Mouse (Mus musculus) embryonic fibroblast, embryonic 13.5 days (primary cell): Measurements from ENCODE around the gene Sec24a. TPM values are rescaled to one million over a fixed set of nuclear protein-coding genes. Genes with fewer than 3 reads are reported as not detected.
A peak's percentile ranks its signal among the peaks of the same experiment; 100 is the strongest.
"Not testable (repeated sequence)": the region's sequence is repeated elsewhere in the genome, so short reads cannot be mapped to it uniquely, and the experiment has no call there.

Experiments used
- H3K27ac ChIP-seq: 2 replicates; pipeline ENCODE4 v1.5.1; 2012; ENCODE audit warnings: low read length, control low read depth, inconsistent platforms; ENCODE audit not compliant: insufficient read depth
- H3K4me1 ChIP-seq: 2 replicates; pipeline ENCODE4 v1.6.1; 2011; ENCODE audit warnings: low read length; ENCODE audit not compliant: control insufficient read depth, insufficient read depth
- H3K4me3 ChIP-seq: 2 replicates; pipeline ENCODE4 v1.5.1; 2011; ENCODE audit warnings: mild to moderate bottlenecking, control low read depth, low read length; ENCODE audit not compliant: insufficient read depth
- CTCF ChIP-seq: IDR thresholded peaks from 2 replicates; pipeline ENCODE4 v1.5.1; 2011; ENCODE audit warnings: mild to moderate bottlenecking, control low read depth, low read length, moderate library complexity, borderline replicate concordance; ENCODE audit not compliant: insufficient read depth
- POLR2A ChIP-seq: IDR thresholded peaks from 2 replicates; pipeline ENCODE4 v1.6.1; 2011; ENCODE audit warnings: low read depth, mild to moderate bottlenecking, control low read depth, low read length, moderate library complexity
- polyA plus RNA-seq: library from polyadenylated mRNA; stranded (reverse); fragments of >200 nt; gene quantifications from 2 replicates; pipeline ENCODE4 v1.2.4, GENCODE M21; 2011; ENCODE audit warnings: low read depth; ENCODE audit not compliant: missing spikeins, insufficient read length

The Sec24a gene
- 42.0 and 46.5 TPM in 2 replicates for polyA plus RNA-seq

DNA sequence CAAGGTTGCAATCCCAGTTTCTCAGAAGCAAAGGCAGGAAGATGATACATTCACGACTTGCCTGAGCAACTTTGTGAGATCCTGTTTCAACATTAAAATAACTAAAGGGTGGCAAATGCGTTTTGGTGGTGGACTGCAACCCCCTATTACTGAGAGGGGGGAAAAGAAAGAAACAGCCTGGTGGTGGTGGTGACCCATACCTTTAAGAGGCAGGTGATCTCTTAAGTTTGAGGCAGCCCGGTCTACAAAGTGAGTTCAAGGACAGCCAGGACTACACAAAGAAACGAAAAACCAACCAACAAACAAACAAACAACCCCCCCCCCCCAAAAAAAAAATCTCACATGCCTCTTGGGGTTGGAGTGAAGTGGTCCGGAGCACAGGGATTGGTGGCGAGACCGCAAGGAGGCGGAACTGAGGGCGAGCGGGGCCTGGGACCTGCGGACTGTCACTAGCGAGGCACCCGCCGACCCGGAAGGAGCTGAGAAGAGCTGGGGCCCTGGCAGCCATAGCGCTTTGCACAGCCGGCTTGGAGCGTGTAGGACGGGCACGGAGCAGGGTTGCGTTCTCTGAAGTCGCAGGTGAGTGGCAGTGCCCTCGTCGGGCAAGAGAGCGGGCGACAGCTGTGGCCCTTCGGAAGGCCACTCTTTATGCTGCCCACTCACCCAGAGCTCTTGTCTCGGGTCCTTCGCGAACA, at the start of gene Sec24a, which contains the start of gene Sar1b:
Sec24a (minus strand) TSS at position 422 of the 695 bp plus-strand sequence.
Sar1b (plus strand) TSS at position 475 of the 695 bp plus-strand sequence.
- Histone ChIP-seq H3K4me3 (peak within 1 kb of the TSS; percentile 88), H3K4me1 (peaks cover 9% of the 10 kb centered on the region; the same call in 1 of the 2 replicates), H3K27ac (no peak within 1 kb of the TSS)
- peak; percentile 86 for TF ChIP-seq POLR2A
- no peak for TF ChIP-seq CTCF

DNA sequence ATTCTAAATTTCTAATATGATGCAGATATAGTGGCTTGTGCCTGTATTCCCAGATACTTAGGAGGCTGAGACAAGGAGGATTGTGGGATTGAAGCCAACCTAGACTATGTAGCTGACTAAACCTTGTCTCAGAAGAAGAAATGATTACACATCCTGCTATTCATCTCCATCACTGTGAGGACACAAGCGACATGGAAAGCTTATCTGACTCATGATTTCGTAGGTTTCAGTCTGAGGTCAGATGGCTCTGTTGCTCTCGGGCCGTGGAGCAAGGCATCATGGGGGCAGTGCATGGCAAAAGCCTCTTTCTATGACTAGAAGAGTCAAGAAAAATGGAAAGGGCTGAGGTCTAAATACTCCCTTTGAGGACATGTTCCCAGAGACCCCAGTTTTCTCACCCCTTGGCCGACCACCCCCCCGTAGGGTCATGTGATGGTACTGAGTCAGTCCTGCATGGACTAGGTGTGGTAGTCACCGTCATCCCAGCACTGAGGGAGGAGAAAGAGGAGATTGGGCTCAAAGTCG, 48.6 kb upstream of the Sec24a start:
- no peaks in the 10 kb centered on the region for H3K4me1 ChIP-seq
- H3K4me3 ChIP-seq = no peak overlapping the region
- TF ChIP-seq CTCF = no peak
- TF ChIP-seq POLR2A = no peak
- no peak overlapping the region for H3K27ac ChIP-seq

GRCm38 (mm10) chr11:51811230-51811629, 47.8 kb upstream of the Sec24a start:
- no peak for TF ChIP-seq POLR2A
- TF ChIP-seq CTCF = peak; percentile 29; the same call in 1 of the 2 replicates
- H3K27ac ChIP-seq = no peak overlapping the region
- no peak overlapping the region for H3K4me3 ChIP-seq
- no peaks in the 10 kb centered on the region for H3K4me1 ChIP-seq

- Histone ChIP-seq H3K27ac (no peak overlapping the region), H3K4me3 (no peak overlapping the region), H3K4me1 (no peaks in the 10 kb centered on the region)
- TF ChIP-seq CTCF (no peak), POLR2A (no peak)
These were observed 46.3 kb upstream of the Sec24a start for GRCm38 (mm10) chr11:51809632-51810224.

- TF ChIP-seq POLR2A (no peak), CTCF (no peak)
- H3K4me3 ChIP-seq = no peak overlapping the region
- no peaks in the 10 kb centered on the region for H3K4me1 ChIP-seq
- H3K27ac ChIP-seq = no peak overlapping the region
These were observed 43.9 kb upstream of the Sec24a start for GRCm38 (mm10) chr11:51807108-51807879.

- H3K4me3 ChIP-seq = peak overlapping the region; percentile 34; the same call in 1 of the 2 replicates
- H3K27ac ChIP-seq = no peak overlapping the region
- H3K4me1 ChIP-seq = no peaks in the 10 kb centered on the region
- TF ChIP-seq CTCF (no peak), POLR2A (peak; percentile 86)
These were observed 42.0 kb upstream of the Sec24a start for GRCm38 (mm10) chr11:51805221-51805981.

DNA sequence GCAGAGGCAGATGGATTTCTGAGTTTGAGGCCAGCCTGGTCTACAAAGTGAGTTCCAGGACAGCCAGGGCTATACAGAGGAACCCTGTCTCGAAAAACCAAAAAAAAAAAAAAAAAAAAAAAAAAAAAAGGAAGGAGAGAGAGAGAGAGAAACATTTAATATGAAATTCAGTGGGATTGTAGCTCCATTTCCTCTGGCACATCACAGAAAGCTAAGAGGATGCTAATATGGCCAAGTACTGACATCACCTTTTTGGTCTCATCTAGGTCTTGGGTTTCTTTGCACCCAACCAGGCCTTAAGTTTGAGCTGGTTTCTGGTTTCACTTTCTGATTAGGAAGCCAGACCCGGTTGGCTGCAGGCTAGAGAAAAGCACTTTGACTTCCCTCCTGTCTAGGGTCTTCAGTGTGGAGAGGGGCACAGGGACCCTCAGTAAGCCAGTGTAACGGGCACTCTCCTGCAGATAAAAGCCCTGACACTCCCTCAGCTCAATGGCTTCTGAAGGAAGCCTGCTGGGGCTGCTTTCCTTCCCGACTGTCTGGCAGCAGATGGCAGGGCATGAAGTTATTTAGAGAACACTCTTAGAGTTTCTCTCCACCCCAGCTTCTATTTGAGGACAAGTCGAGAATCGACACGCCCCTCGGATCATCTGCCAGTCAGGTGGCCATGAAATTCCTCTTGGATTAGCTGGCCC, 37.3 kb upstream of the Sec24a start:
- Histone ChIP-seq H3K27ac (no peak overlapping the region), H3K4me1 (no peaks in the 10 kb centered on the region), H3K4me3 (no peak overlapping the region)
- TF ChIP-seq POLR2A (no peak), CTCF (no peak)

DNA sequence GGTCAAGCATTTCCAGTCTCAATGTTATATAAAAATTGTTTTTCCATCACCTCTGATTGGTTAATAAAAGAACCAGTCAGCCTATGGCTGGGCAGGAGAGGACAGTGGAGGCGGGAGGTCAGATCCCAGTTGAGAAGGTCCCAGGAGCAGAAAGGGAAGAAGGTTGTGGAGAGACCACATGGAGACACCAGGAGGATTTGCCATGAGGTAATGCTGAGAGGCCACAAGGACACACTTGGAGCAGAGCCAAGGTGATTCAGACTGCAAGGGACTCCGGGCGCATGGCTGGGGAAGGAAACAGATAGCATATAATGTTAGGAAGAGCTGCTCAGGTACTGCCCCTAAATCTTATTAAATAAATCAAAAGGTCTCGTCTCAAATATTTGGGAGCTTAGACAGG, 32.8 kb upstream of the Sec24a start:
- Histone ChIP-seq H3K4me3 (no peak overlapping the region), H3K27ac (no peak overlapping the region), H3K4me1 (no peaks in the 10 kb centered on the region)
- TF ChIP-seq POLR2A (no peak), CTCF (no peak)

DNA sequence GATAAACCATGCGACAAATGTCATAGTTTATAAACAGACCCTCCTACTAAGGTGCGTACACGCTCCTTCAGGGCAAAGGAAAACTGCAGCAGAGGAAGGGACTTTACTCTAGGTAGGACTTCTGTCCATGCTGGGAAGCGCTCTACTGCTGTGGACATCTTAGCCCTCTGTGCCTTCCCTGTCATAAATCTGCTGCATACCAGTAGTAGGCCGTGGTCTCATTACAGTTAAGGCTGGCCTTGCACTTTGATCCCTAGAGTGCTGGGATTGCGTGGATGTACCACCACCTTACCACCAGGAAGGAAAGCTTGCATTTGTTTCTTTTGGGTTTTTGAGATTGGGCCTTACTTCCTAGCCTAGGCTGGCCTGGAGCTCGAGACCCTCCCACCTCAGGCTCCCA, 27.2 kb upstream of the Sec24a start:
- TF ChIP-seq POLR2A (no peak), CTCF (no peak)

DNA sequence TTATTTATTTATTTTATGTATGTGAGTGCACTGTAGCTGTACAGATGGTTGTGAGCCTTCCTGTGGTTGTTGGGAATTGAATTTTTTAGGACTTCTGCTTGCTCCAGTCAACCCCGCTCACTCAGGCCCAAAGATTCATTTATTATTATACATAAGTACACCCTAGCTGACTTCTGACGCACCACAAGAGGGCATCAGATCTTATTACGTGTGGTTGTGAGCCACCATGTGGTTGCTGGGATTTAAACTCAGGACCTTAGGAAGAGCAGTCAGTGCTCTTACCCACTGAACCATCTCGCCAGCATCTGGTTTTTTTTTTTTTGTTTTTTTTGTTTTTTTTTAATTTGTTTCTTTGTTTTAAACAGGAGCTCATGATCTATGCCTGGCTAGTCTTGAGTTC, 26.3 kb upstream of the Sec24a start:
- not testable (repeated sequence) for H3K27ac ChIP-seq, H3K4me3 ChIP-seq, H3K4me1 ChIP-seq

More for the DNA sequence above, 27.2 kb upstream of the Sec24a start:
- H3K4me3 ChIP-seq = no peak overlapping the region
- H3K4me1 ChIP-seq = no peaks in the 10 kb centered on the region
- no peak overlapping the region for H3K27ac ChIP-seq
